Mouse (Mus musculus) limb, embryonic 14.5 days (tissue): ENCODE data around the gene Fxyd3. TPM values are rescaled to one million over a fixed set of nuclear protein-coding genes. Genes with fewer than 3 reads are reported as not detected.

Experiments
- ATAC-seq: fragments of 200-750 bp; cut with Nextera tagmentation; 2 replicates; pipeline ENCODE4 v1.8.0; 2017; ENCODE audit warnings: low read depth, moderate number of reproducible peaks, moderate TSS enrichment; ENCODE audit not compliant: low FRiP score
- DNase-seq: peaks from one replicate; pipeline ENCODE4 v3.0.0-alpha.2; 2015; ENCODE audit warnings: low spot score
- H3K27ac ChIP-seq: fragments of 300-500 bp; sonication (generic); replicated peaks from 2 replicates; pipeline ENCODE4 v1.5.1; 2014; ENCODE audit warnings: low read depth, mild to moderate bottlenecking, low read length, moderate library complexity, mixed read lengths
- H3K27me3 ChIP-seq: fragments of 300-500 bp; sonication (generic); 2 replicates; pipeline ENCODE4 v1.6.1; 2014; ENCODE audit warnings: low read length, mixed read lengths; ENCODE audit not compliant: control insufficient read depth, insufficient read depth
- H3K36me3 ChIP-seq: fragments of 300-500 bp; sonication (generic); 2 replicates; pipeline ENCODE4 v1.6.1; 2014; ENCODE audit warnings: mild to moderate bottlenecking, low read length, moderate library complexity, mixed read lengths; ENCODE audit not compliant: control insufficient read depth, insufficient read depth
- H3K4me1 ChIP-seq: fragments of 300-500 bp; sonication (generic); 2 replicates; pipeline ENCODE4 v1.6.1; 2014; ENCODE audit warnings: antibody characterized with exemption, low read length, mixed read lengths; ENCODE audit not compliant: control insufficient read depth, insufficient read depth
- H3K4me2 ChIP-seq: fragments of 300-500 bp; sonication (generic); replicated peaks from 2 replicates; pipeline ENCODE4 v1.6.1; 2014; ENCODE audit warnings: low read depth, mild to moderate bottlenecking, low read length, moderate library complexity; ENCODE audit not compliant: severe bottlenecking
- H3K4me3 ChIP-seq: fragments of 300-500 bp; sonication (generic); replicated peaks from 2 replicates; pipeline ENCODE4 v1.5.1; 2014; ENCODE audit warnings: low read length
- H3K9ac ChIP-seq: fragments of 300-500 bp; sonication (generic); 2 replicates; pipeline ENCODE4 v1.6.1; 2014; ENCODE audit warnings: mild to moderate bottlenecking, low read depth, low read length, moderate library complexity; ENCODE audit not compliant: severe bottlenecking
- H3K9me3 ChIP-seq: fragments of 300-500 bp; sonication (generic); 2 replicates; pipeline ENCODE4 v1.6.1; 2016; ENCODE audit warnings: low read length; ENCODE audit not compliant: control insufficient read depth
- POLR2A ChIP-seq: fragments of 200-500 bp; IDR thresholded peaks from 2 replicates; pipeline ENCODE4 v1.8.0; 2012; ENCODE audit warnings: inconsistent platforms, mild to moderate bottlenecking, moderate library complexity, borderline replicate concordance; ENCODE audit not compliant: insufficient read depth, insufficient read length; ENCODE audit errors: extremely low read depth
- WGBS: fragments of 180-500 bp; shearing (Covaris S2); extraction: QIAGEN DNeasy Blood & Tissue Kit; methylation state at CpG from one replicate; pipeline ENCODE4 v1.1.7; 2014; 5-methylcytosine and 5-hydroxymethylcytosine counted together
- polyA plus RNA-seq, 2 experiments: library from polyadenylated mRNA; depleted of rRNA in 1 of 2; stranded (reverse) in 1 of 2; unstranded in 1 of 2; fragments of >200 nt; fragmentation: Nextera tagmentation in 1 of 2; extraction: Ambion mirVana in 1 of 2; gene quantifications; 2 replicates each; pipeline versions ENCODE4 v1.2.1 to v1.2.3; 2012 to 2014

The Fxyd3 gene
- polyA plus RNA-seq, 2 experiments, result 39.8 to 79.5 TPM

- Histone ChIP-seq H3K27me3 (no peaks in the 10 kb centered on the region), H3K4me2 (no peak overlapping the region), H3K36me3 (no peaks in the 10 kb centered on the region), H3K9me3 (no peaks in the 10 kb centered on the region), H3K4me3 (no peak overlapping the region), H3K9ac (no peak overlapping the region), H3K27ac (no peak overlapping the region), H3K4me1 (peaks cover 23% of the 10 kb centered on the region)
- ATAC-seq (no peak), DNase-seq (no peak)
- TF ChIP-seq POLR2A, result no peak
- 25% methylated on average over 9 of the region's 9 CpGs for WGBS
These were observed 4.2 kb downstream of the Fxyd3 start for GRCm38 (mm10) chr7:31072326-31072725.

GRCm38 (mm10) chr7:31070324-31070723, 6.2 kb downstream of the Fxyd3 start:
- no peak for ATAC-seq
- H3K9me3 ChIP-seq, result no peaks in the 10 kb centered on the region
- no peaks in the 10 kb centered on the region for H3K27me3 ChIP-seq
- no peak overlapping the region for H3K4me2 ChIP-seq
- no peak overlapping the region for H3K4me3 ChIP-seq
- 81% methylated on average over 6 of the region's 6 CpGs for WGBS
- H3K36me3 ChIP-seq, result no peaks in the 10 kb centered on the region
- H3K4me1 ChIP-seq, result peaks cover 14% of the 10 kb centered on the region
- H3K27ac ChIP-seq, result no peak overlapping the region
- no peak overlapping the region for H3K9ac ChIP-seq
- TF ChIP-seq POLR2A, result no peak
- DNase-seq, result no peak

- no peak overlapping the region for H3K4me2 ChIP-seq
- no peaks in the 10 kb centered on the region for H3K9me3 ChIP-seq
- WGBS, result 72% methylated on average over 14 of the region's 14 CpGs
- H3K27ac ChIP-seq, result no peak overlapping the region
- DNase-seq (no peak), ATAC-seq (no peak)
- no peak overlapping the region for H3K9ac ChIP-seq
- no peak for TF ChIP-seq POLR2A
- peaks cover 14% of the 10 kb centered on the region for H3K4me1 ChIP-seq
- H3K36me3 ChIP-seq, result no peaks in the 10 kb centered on the region
- H3K27me3 ChIP-seq, result no peaks in the 10 kb centered on the region
- no peak overlapping the region for H3K4me3 ChIP-seq
These were observed 7.0 kb downstream of the Fxyd3 start for GRCm38 (mm10) chr7:31069491-31069890.

DNA sequence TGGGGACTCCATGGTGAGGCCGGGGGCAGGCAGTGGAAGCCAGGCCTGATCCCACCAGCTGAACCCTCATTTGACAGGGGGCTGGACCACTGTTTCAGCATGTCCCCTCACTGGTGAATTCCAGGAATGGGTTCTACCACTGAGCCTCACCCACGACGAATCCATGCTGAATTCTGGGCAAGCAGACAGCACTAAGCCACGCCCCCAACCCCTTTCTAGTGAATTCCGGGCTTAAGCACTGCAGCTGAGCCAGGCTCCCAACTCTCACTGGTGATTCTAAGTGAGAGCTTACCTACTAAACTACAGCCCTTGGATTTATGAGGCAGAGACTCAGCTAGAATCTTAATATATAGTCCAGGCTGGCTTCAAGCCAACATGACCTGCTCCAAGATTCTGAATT, 8.7 kb downstream of the Fxyd3 start:
- ATAC-seq (peak; percentile 83), DNase-seq (peak; percentile 88)
- no peak for TF ChIP-seq POLR2A
- Histone ChIP-seq H3K4me1 (peaks cover 14% of the 10 kb centered on the region), H3K9me3 (no peaks in the 10 kb centered on the region), H3K36me3 (no peaks in the 10 kb centered on the region), H3K9ac (no peak overlapping the region), H3K27ac (peak overlapping the region; percentile 58), H3K4me2 (no peak overlapping the region), H3K27me3 (no peaks in the 10 kb centered on the region), H3K4me3 (no peak overlapping the region)
- WGBS, result 19% methylated on average over 5 of the region's 5 CpGs

DNA sequence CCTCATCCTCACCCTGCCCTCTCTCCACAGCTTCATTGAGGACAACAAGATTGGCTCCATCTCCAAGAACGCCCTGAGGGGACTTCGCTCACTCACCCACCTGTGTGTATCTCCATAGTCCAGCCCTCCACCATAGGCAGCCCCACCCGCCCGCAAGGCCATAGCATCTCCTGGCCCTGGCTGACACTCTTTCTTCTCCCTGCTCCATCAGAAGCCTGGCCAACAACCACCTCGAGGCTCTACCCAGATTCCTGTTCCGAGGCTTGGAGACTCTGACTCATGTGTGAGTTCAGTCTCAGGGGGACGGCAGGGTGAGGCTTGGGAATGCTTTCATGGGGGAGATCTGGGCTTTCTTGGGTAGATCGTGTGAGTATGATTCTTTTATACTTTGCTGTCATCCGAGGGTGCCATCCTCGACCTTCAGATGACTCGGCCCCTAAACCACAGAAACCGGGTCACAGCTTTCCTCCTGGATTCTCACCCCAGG, 13.4 kb downstream of the Fxyd3 start:
- no peaks in the 10 kb centered on the region for H3K36me3 ChIP-seq
- no peak overlapping the region for H3K4me3 ChIP-seq
- H3K9ac ChIP-seq, result no peak overlapping the region
- TF ChIP-seq POLR2A, result no peak
- no peak overlapping the region for H3K4me2 ChIP-seq
- WGBS, result 84% methylated on average over 12 of the region's 12 CpGs
- no peak overlapping the region for H3K27ac ChIP-seq
- H3K4me1 ChIP-seq, result peaks cover 5% of the 10 kb centered on the region
- H3K27me3 ChIP-seq, result no peaks in the 10 kb centered on the region
- DNase-seq (no peak), ATAC-seq (no peak)
- H3K9me3 ChIP-seq, result no peaks in the 10 kb centered on the region

DNA sequence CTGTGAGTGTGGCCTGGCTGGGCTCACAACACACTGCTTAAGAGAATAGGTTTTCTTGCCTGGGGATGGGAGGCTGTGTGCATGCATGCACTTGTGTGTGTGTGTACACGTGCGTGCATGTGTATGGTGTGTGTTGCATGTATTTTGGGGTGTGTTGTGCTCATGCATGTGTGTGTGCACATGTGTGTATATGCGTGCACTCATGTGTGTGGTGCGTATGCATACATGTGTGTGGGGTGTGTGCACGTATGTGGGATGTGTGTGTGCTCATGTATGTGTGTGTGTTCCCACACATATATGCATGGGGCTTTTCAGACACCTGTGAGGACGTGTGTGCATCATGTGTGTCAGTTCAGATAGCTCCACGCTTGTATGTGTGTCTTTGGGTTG, 15.9 kb downstream of the Fxyd3 start:
- Histone ChIP-seq H3K4me2 (no peak overlapping the region), H3K9ac (no peak overlapping the region), H3K27me3 (no peaks in the 10 kb centered on the region), H3K36me3 (no peaks in the 10 kb centered on the region), H3K27ac (no peak overlapping the region), H3K4me1 (peaks cover under 1% of the 10 kb centered on the region; the same call in 1 of the 2 replicates), H3K4me3 (no peak overlapping the region), H3K9me3 (no peaks in the 10 kb centered on the region)
- no peak for TF ChIP-seq POLR2A
- WGBS, result 87% methylated on average over 7 of the region's 7 CpGs
- ATAC-seq (no peak), DNase-seq (no peak)
